Mouse (Mus musculus): ENCODE results near the gene Uncx. TPM values are rescaled to one million over a fixed set of nuclear protein-coding genes. Genes with fewer than 3 reads are reported as not detected.
"Not testable (repeated sequence)": the region's sequence is repeated elsewhere in the genome, so short reads cannot be mapped to it uniquely, and the experiment has no call there.

The Uncx gene
- polyA plus RNA-seq, 1 experiment from 2014 or later: 0.09 TPM

DNA sequence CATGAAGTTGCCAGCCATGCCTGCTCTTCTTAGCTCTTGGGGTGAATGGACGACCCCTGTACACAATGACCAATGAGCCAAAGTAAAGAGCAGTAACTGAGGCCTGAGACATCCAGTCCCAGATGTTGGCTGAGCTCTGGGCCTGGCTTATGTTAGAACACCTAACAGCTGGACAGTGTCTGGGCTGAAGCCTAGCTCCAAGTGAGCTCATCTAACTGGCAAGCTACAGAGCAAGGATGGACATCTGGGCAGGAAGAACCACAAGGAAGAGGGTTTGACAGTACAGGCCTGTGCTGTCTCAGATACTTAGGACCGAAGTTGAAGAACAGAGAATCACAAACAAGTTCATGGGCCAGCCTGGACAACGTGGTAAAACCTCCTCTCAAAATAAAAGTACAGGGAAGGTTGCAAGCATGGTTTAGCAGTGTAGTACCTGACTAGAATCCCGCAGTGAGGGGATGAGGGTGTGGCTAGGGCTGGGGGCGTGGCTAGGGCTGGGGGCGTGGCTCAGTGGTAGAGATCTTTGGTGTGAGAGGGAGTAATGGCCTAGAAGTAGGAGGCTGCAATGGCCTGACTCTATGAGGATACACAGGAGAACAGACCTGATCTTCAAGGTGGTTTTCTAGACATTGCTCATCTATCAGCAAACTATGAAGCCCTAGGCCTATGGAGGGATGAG, 47.5 kb downstream of the Uncx start:
- ATAC-seq (ENCODE audit: insufficient number of reproducible peaks, low FRiP score); H3K4me2 ChIP-seq; H3K36me3 ChIP-seq; H3K9ac ChIP-seq; H3K27ac ChIP-seq (ENCODE audit: poor library complexity, severe bottlenecking); H3K4me1 ChIP-seq (replicated peaks); H3K9me3 ChIP-seq (replicated peaks); H3K4me3 ChIP-seq: not testable (repeated sequence)
- 34% methylated on average over 6 of the region's 6 CpGs for WGBS
- H3K27me3 ChIP-seq (replicated peaks): peaks cover 63% of the 10 kb centered on the region

DNA sequence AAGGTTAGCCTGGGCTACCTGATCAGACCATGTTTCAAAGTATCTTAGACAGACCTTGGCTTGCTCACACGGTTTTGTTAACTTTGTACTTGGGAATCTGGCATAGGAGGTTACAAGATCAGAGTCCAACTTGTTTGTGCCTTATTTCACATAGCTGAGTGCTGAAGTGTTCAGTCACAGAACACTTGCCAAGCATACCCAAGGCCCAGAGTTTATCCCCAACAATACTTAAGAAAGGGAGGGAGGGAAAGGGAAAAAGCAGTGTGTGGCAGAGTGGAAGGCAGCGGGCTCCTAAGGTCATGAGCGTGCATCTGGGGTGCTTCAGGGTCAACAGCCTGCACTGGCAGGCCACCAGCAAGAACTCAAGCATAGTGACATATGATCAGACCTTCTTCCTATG, 48.7 kb downstream of the Uncx start:
- Histone ChIP-seq H3K27me3 (replicated peaks) (peaks cover 63% of the 10 kb centered on the region), H3K9ac (no peak overlapping the region), H3K4me1 (replicated peaks) (0 out of 2 replicates have a peak, but pooled peaks cover 4% of the 10 kb centered on the region), H3K4me2 (no peak overlapping the region), H3K4me3 (no peak overlapping the region), H3K36me3 (no peaks in the 10 kb centered on the region), H3K27ac (ENCODE audit: poor library complexity, severe bottlenecking) (no peak overlapping the region), H3K9me3 (replicated peaks) (0 out of 2 replicates have a peak, but pooled peaks cover 2% of the 10 kb centered on the region)
- 81% methylated on average over 3 of the region's 3 CpGs for WGBS
- ATAC-seq (ENCODE audit: insufficient number of reproducible peaks, low FRiP score): no peak

DNA sequence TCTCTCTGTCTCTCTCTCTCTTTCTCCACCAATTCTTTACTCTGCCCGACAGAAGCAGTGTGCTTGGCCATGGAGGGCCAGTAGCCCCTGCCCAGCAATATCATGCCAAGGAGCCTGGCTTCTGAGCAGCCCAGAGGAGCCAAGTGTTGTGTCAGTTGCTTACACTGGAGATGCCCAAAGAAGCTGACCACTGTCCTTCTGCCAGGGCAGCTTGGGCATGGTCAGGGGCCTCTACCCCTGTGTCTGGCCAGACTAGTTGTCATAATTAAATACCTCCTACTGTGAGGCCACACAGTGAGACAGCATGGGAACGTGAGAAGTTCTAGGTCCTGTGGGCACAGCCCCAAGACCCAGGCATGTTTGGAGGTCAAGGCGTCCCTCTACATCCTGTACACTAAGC, 49.6 kb downstream of the Uncx start:
- peaks cover 68% of the 10 kb centered on the region for H3K27me3 ChIP-seq (replicated peaks)
- no peaks in the 10 kb centered on the region for H3K9me3 ChIP-seq (replicated peaks)
- H3K9ac ChIP-seq: no peak overlapping the region
- WGBS: 60% methylated on average over 3 of the region's 3 CpGs
- H3K36me3 ChIP-seq: no peaks in the 10 kb centered on the region
- H3K4me2 ChIP-seq: no peak overlapping the region
- H3K27ac ChIP-seq (ENCODE audit: poor library complexity, severe bottlenecking): no peak overlapping the region
- H3K4me1 ChIP-seq (replicated peaks): 0 out of 2 replicates have a peak, but pooled peaks cover 4% of the 10 kb centered on the region
- H3K4me3 ChIP-seq: no peak overlapping the region
- ATAC-seq (ENCODE audit: insufficient number of reproducible peaks, low FRiP score): no peak

DNA sequence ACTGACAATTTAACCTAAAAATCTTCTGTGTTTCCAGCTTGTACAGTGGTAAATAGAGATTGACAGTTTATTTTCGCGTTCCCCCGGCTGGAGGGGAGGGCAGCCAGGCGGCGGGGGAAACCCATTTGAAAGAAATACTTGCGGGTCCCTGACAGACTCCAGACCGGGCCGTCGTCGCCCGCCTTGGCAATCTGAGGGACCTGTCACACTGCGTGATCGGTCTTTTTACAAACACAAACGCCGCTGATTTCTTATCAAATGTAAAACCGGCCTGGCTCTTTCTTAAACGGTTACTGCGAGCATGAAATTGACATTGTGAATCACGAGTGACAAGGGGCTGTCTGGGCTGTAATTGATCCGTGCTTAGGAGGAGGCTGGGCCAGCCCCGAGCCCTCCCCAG, 50.5 kb downstream of the Uncx start:
- H3K9me3 ChIP-seq (replicated peaks): no peaks in the 10 kb centered on the region
- peaks cover 71% of the 10 kb centered on the region for H3K27me3 ChIP-seq (replicated peaks)
- WGBS: 3% methylated on average over 21 of the region's 21 CpGs
- H3K4me1 ChIP-seq (replicated peaks): 0 out of 2 replicates have a peak, but pooled peaks cover 4% of the 10 kb centered on the region
- peak overlapping the region; percentile 20; the same call in 1 of the 2 replicates for H3K4me2 ChIP-seq
- H3K9ac ChIP-seq: no peak overlapping the region
- no peak overlapping the region for H3K27ac ChIP-seq (ENCODE audit: poor library complexity, severe bottlenecking)
- ATAC-seq (ENCODE audit: insufficient number of reproducible peaks, low FRiP score): no peak
- H3K4me3 ChIP-seq: no peak overlapping the region
- H3K36me3 ChIP-seq: no peaks in the 10 kb centered on the region

DNA sequence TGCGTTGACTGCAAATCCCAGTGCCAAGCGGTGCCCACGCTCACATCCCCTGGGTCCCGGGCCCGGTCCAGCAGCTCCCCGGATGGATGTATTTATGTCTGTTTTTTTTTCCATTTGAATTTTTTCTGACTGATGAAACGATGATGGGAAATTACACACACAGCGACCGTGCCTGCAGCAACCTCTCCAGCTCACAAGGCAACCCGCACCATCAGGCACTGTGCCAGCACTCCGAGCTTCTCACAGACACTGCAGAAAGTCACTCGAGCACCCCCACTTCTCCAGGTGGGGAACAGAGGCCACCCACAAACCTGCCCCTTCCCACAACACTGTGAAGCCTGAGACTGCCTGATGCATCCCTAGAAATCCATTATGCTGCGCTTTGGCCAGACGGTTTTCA, 51.7 kb downstream of the Uncx start:
- H3K27ac ChIP-seq (ENCODE audit: poor library complexity, severe bottlenecking): no peak overlapping the region
- peaks cover 77% of the 10 kb centered on the region for H3K27me3 ChIP-seq (replicated peaks)
- H3K36me3 ChIP-seq: no peaks in the 10 kb centered on the region
- no peaks in the 10 kb centered on the region for H3K9me3 ChIP-seq (replicated peaks)
- no peak overlapping the region for H3K4me3 ChIP-seq
- H3K4me1 ChIP-seq (replicated peaks): 0 out of 2 replicates have a peak, but pooled peaks cover 14% of the 10 kb centered on the region
- WGBS: 78% methylated on average over 14 of the region's 14 CpGs
- no peak overlapping the region for H3K4me2 ChIP-seq
- ATAC-seq (ENCODE audit: insufficient number of reproducible peaks, low FRiP score): no peak
- H3K9ac ChIP-seq: no peak overlapping the region

Other genes with a start within 250 kb of the Uncx start
- gene Adap1, start 217.9 kb upstream of the Uncx start, polyA plus RNA-seq (2016; fragmentation: Nextera tagmentation; extraction: Ambion mirVana): 1.1 and 2.1 TPM in 2 replicates
- 66.2 and 72.6 TPM in 2 replicates for gene Cox19, start 192.1 kb upstream of the Uncx start, polyA plus RNA-seq (2016; fragmentation: Nextera tagmentation; extraction: Ambion mirVana)
- not detected in 2 replicates for gene Cyp2w1, start 190.9 kb upstream of the Uncx start, polyA plus RNA-seq (2016; fragmentation: Nextera tagmentation; extraction: Ambion mirVana)
- 8.2 and 8.5 TPM in 2 replicates for gene Gpr146, start 165.8 kb upstream of the Uncx start, polyA plus RNA-seq (2016; fragmentation: Nextera tagmentation; extraction: Ambion mirVana)
- gene C130050O18Rik, start 138.2 kb upstream of the Uncx start, polyA plus RNA-seq (2016; fragmentation: Nextera tagmentation; extraction: Ambion mirVana): 0.10 and 0.36 TPM in 2 replicates
- 0.79 and 0.96 TPM in 2 replicates for gene Gper1, start 120.3 kb upstream of the Uncx start, polyA plus RNA-seq (2016; fragmentation: Nextera tagmentation; extraction: Ambion mirVana)
- gene 3110082I17Rik, start 83.0 kb upstream of the Uncx start, polyA plus RNA-seq (2016; fragmentation: Nextera tagmentation; extraction: Ambion mirVana): 21.3 and 21.6 TPM in 2 replicates
- 11.2 and 12.7 TPM in 2 replicates for gene Zfand2a, start 58.9 kb upstream of the Uncx start, polyA plus RNA-seq (2016; fragmentation: Nextera tagmentation; extraction: Ambion mirVana)
- gene Micall2, start 192.8 kb downstream of the Uncx start, polyA plus RNA-seq (2016; fragmentation: Nextera tagmentation; extraction: Ambion mirVana): 2.1 and 3.4 TPM in 2 replicates
- 24.2 and 32.7 TPM in 2 replicates for gene Ints1, start 232.2 kb downstream of the Uncx start, polyA plus RNA-seq (2016; fragmentation: Nextera tagmentation; extraction: Ambion mirVana)
- 24.4 and 25.2 TPM in 2 replicates for gene Mafk, start 248.0 kb downstream of the Uncx start, polyA plus RNA-seq (2016; fragmentation: Nextera tagmentation; extraction: Ambion mirVana)